Mouse (Mus musculus): ENCODE results near the gene Moap1.

The Moap1 gene

GRCm38 (mm10) chr12:102742056-102742455 is 1.4 kb downstream of the Moap1 start:
- no peak for DNase-seq (ENCODE audit: low spot score)

DNA sequence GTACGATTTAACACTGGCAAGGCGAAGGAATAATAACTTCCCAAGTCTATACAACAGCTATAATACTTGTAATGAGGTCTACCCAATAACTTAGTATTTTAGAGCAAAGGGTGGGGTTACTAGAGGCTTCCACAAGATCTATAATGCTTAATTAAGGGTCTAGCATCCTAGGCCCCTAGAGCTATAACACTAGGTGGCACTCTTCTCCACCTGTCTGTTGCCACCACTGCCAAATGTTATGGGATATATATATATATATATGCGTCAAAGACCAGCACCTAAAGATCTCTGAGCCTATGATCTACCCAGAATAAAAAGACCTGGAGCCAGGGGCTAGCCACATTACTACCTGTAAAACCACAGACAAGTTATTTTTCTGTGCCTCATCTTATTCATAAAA is 3.2 kb downstream of the Moap1 start:
- DNase-seq (ENCODE audit: low spot score): no peak

GRCm38 (mm10) chr12:102739096-102739495 is 4.4 kb downstream of the Moap1 start:
- DNase-seq (ENCODE audit: low spot score): no peak

DNA sequence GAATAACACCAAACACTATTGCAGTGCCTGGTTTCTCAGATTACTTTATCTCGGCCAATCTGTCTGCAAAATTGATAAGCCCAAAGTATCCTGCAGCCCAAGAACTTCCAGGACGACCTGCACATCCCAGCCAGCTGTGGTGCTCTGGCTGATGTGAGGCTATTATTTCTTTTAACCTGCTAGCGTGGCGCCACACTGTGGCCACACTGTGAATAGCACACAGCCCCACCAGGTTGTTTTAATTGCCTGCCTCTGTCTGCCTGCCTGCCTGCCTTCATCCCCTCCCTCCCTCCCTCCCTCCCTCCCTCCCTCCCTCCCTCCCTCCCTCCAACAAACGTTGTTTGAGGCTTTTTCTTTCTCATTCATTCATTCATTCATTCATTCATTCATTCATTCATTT is 10.1 kb downstream of the Moap1 start:
- peak; percentile 29 for DNase-seq (ENCODE audit: low spot score)

DNA sequence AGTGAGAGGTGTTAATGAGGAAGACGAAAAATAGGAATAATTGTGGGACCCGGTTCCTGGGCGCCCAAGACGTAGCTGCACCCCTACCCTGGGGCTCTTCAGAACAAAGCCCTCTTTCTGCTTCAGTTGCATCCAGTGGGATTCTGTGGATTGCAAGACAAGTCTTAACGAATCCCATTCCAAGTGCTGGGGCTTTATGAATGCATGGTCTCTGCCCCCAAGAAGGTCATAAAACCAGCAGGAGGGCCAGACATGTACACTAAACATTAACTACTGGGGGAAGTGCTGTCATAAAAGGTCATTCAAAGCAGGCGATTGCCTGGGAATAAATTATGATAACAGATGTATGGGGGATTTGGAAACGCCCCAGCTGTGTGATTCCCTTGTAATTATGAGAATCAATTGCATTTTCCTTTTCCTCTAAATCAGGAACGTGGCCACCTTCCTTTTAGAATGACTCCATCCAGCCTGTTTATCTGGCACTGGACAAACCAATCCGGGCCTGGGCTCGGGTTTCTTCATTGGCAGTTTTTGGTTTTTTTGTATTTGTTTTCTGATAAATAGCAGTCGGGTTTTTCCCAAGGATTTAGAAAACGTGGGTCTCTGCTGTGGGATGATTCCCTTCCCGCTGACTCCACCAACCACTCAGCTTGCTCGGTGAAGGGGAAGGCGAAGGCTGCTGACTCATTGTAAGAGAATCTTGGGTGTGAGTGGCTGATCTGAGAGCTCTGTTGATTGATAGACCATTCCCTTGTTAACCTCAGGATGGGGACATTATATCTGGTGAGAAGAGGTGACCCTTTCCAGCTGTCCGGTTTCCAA is 12.5 kb downstream of the Moap1 start:
- DNase-seq (ENCODE audit: low spot score): no peak

GRCm38 (mm10) chr12:102729855-102730797 is 13.3 kb downstream of the Moap1 start:
- DNase-seq (ENCODE audit: low spot score): no peak

- DNase-seq (ENCODE audit: low spot score): no peak
Observed at GRCm38 (mm10) chr12:102725761-102726175, 17.7 kb downstream of the Moap1 start.

DNA sequence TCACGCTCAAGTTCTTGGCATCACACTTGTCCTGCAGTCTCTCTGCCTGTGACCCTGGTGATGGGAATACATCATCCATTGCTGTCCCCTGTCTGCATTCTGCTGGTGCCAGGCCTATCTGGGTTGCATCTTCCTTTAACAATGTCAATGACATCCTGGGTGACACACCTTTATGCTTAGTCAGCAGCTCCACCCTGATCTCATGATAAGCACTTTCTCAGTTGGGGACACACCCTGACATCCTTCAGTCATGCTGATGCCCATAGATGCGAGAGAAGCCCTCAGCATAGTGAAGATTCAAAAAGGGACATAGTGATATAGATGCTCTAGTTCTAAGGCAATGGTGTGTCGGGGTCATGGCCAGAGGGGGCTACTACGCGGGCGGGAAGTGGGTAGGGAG is 18.3 kb downstream of the Moap1 start:
- DNase-seq (ENCODE audit: low spot score): no peak

DNA sequence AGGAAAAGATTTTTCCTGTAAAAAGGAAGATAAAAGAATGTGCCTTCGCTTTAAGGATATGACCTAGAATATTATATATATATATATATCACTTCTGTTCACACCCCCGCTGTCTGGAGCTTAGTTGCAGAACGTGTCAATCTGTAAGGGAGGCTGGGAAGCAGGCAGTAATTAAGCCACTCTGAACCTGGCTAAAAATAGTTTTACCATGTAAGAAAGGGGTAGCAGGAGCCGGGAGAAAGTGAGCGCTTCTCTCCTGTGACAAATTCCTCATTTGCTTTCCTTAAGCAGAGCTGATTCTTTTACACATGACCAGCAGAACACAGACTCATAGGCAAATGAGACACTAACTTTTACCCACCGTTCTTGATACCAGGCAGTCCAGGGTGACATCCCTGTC is 19.6 kb downstream of the Moap1 start:
- no peak for DNase-seq (ENCODE audit: low spot score)

DNA sequence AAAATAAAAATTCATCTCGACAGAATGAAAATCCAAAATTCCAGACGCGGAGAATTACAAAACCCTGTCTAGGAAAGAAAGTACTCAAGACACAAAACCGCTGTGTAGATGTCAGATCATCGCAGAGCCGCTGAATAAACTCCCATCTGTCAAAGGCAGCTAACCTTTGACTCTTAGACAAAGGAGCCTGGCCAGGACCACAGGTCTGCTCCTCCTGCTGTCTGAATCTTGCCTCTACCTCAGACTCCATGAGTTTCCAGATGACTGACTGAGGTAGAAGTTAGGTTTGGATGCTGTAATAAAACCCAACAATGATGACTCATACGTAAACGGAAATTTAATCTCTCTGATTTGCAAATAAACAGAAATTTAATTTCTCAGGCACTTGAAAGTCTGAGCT is 20.5 kb downstream of the Moap1 start:
- no peak for DNase-seq (ENCODE audit: low spot score)

DNA sequence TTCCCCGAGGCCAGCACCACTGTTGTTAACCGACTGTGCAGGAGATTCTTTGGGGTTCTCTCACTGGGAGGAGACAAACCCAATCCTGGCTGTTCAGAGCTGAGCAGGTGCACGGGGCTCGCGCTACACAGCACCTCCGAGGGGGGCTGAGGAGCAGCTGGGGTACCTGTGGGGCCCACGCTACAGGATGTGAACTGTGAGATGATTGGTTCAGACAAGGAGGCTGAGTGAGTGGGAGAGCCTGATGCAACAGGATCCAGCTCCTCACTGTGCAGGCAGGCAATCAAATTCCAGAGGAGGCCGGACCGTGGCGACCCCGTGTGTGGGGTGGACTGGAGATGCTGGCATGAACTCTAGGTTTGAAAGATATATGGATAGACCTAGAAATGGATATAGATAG is 21.0 kb downstream of the Moap1 start:
- DNase-seq (ENCODE audit: low spot score): no peak

GRCm38 (mm10) chr12:102719552-102720315 is 23.7 kb downstream of the Moap1 start:
- DNase-seq (ENCODE audit: low spot score): peak; percentile 49

GRCm38 (mm10) chr12:102714654-102715395 is 28.6 kb downstream of the Moap1 start:
- DNase-seq (ENCODE audit: low spot score): no peak

- DNase-seq (ENCODE audit: low spot score): no peak
Observed at GRCm38 (mm10) chr12:102714116-102714515, 29.3 kb downstream of the Moap1 start.

- no peak for DNase-seq (ENCODE audit: low spot score)
Observed at GRCm38 (mm10) chr12:102713153-102713865, 30.2 kb downstream of the Moap1 start.

DNA sequence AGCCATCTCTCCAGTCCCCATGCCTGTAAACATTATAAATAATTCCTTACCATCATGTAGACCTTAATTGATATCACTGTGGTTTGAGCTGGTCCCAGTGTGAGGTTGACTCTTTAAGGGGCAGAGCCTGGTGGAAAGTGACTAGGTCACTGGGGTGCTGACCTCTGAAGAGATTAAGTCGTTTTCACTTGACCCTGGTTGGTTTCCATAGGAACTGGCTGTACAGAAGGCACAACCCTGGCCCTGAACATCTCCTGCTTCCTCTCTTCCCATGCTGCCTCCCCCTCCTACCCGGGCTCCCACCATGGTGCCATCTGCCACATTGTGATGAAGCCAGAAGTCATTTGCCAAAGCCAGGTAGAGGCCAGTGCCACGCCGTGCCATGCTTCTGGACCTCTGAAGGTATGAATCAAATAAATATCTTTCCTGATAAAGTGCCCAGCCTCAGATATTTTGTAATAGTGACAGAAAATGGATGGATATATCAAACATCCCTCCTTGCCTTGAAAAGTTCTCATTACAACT is 32.5 kb downstream of the Moap1 start:
- DNase-seq (ENCODE audit: low spot score): no peak

DNA sequence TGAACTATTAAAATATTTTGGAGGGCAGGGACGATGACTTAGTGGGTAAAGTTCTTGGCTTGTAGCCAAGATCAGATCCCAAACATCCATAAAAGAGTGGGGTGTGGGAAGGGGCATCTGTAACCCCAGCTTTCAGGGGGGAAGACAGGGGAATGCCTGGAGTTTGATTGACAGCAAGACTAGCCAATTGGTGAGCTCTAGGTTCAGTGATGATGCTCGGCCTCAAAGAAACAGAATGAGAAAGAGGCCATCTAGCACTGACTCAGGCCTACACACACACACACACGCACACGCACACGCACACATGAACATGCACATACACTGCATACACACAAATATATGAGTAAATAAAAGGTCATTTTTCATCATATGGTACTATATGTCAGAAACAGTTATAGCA is 33.6 kb downstream of the Moap1 start:
- DNase-seq (ENCODE audit: low spot score): no peak

- peak; percentile 58 for DNase-seq (ENCODE audit: low spot score)
Observed at GRCm38 (mm10) chr12:102708220-102708619, 35.2 kb downstream of the Moap1 start.

- no peak for DNase-seq (ENCODE audit: low spot score)
Observed at GRCm38 (mm10) chr12:102706833-102707463, 36.5 kb downstream of the Moap1 start.
